Mouse (Mus musculus): ENCODE results near the gene Nprl2. TPM values are rescaled to one million over a fixed set of nuclear protein-coding genes. Genes with fewer than 3 reads are reported as not detected.
A peak's percentile ranks its signal among the peaks of the same experiment; 100 is the strongest.

The Nprl2 gene
- polyA plus RNA-seq, 1 experiment from 2014 or later, result 77.9 TPM

GRCm38 (mm10) chr9:107538711-107539110, 3.3 kb upstream of the Nprl2 start:
- ATAC-seq (ENCODE audit: low FRiP score), result no peak
- 94% methylated on average over 3 of the region's 3 CpGs for WGBS
- Histone ChIP-seq H3K4me3 (replicated peaks) (no peak overlapping the region), H3K4me1 (peaks cover 67% of the 10 kb centered on the region), H3K36me3 (peaks cover 32% of the 10 kb centered on the region), H3K27me3 (replicated peaks) (no peaks in the 10 kb centered on the region), H3K9me3 (replicated peaks) (no peaks in the 10 kb centered on the region), H3K4me2 (no peak overlapping the region), H3K9ac (replicated peaks) (no peak overlapping the region), H3K27ac (replicated peaks) (no peak overlapping the region)

- Histone ChIP-seq H3K36me3 (peaks cover 45% of the 10 kb centered on the region), H3K9ac (replicated peaks) (no peak overlapping the region), H3K27ac (replicated peaks) (no peak overlapping the region), H3K27me3 (replicated peaks) (no peaks in the 10 kb centered on the region), H3K4me1 (peaks cover 65% of the 10 kb centered on the region), H3K9me3 (replicated peaks) (no peaks in the 10 kb centered on the region), H3K4me3 (replicated peaks) (no peak overlapping the region), H3K4me2 (peak overlapping the region; percentile 80; the same call in 1 of the 2 replicates)
- 95% methylated on average over 8 of the region's 8 CpGs for WGBS
- ATAC-seq (ENCODE audit: low FRiP score), result no peak
Observed at GRCm38 (mm10) chr9:107539940-107540339, 2.1 kb upstream of the Nprl2 start.

GRCm38 (mm10) chr9:107540420-107540819, 1.6 kb upstream of the Nprl2 start:
- WGBS, result 72% methylated on average over 4 of the region's 4 CpGs
- peaks cover 45% of the 10 kb centered on the region for H3K36me3 ChIP-seq
- H3K9ac ChIP-seq (replicated peaks), result no peak overlapping the region
- peak overlapping the region; percentile 63 for H3K4me3 ChIP-seq (replicated peaks)
- ATAC-seq (ENCODE audit: low FRiP score), result no peak
- H3K9me3 ChIP-seq (replicated peaks), result no peaks in the 10 kb centered on the region
- peak overlapping the region; percentile 80 for H3K4me2 ChIP-seq
- H3K27ac ChIP-seq (replicated peaks), result no peak overlapping the region
- H3K4me1 ChIP-seq, result peaks cover 60% of the 10 kb centered on the region
- H3K27me3 ChIP-seq (replicated peaks), result no peaks in the 10 kb centered on the region

- H3K4me1 ChIP-seq, result peaks cover 57% of the 10 kb centered on the region
- peak overlapping the region; percentile 82; the same call in 1 of the 2 replicates for H3K27ac ChIP-seq (replicated peaks)
- peak overlapping the region; percentile 80 for H3K4me2 ChIP-seq
- peaks cover 45% of the 10 kb centered on the region for H3K36me3 ChIP-seq
- 33% methylated on average over 10 of the region's 10 CpGs for WGBS
- peak overlapping the region; percentile 63 for H3K4me3 ChIP-seq (replicated peaks)
- H3K9ac ChIP-seq (replicated peaks), result peak overlapping the region; percentile 57
- H3K9me3 ChIP-seq (replicated peaks), result no peaks in the 10 kb centered on the region
- no peak for ATAC-seq (ENCODE audit: low FRiP score)
- no peaks in the 10 kb centered on the region for H3K27me3 ChIP-seq (replicated peaks)
Observed at GRCm38 (mm10) chr9:107541005-107541404, 1.0 kb upstream of the Nprl2 start.

- peaks cover 57% of the 10 kb centered on the region for H3K4me1 ChIP-seq
Observed at GRCm38 (mm10) chr9:107542352-107542686, 293 bp downstream of the Nprl2 start.

GRCm38 (mm10) chr9:107542721-107543120, 695 bp downstream of the Nprl2 start:
- ATAC-seq (ENCODE audit: low FRiP score), result no peak
- H3K27ac ChIP-seq (replicated peaks), result no peak overlapping the region
- no peaks in the 10 kb centered on the region for H3K27me3 ChIP-seq (replicated peaks)
- H3K9me3 ChIP-seq (replicated peaks), result no peaks in the 10 kb centered on the region
- H3K36me3 ChIP-seq, result peaks cover 43% of the 10 kb centered on the region
- WGBS, result 47% methylated on average over 8 of the region's 8 CpGs
- peaks cover 57% of the 10 kb centered on the region for H3K4me1 ChIP-seq
- peak overlapping the region; percentile 57 for H3K9ac ChIP-seq (replicated peaks)
- peak overlapping the region; percentile 63 for H3K4me3 ChIP-seq (replicated peaks)
- H3K4me2 ChIP-seq, result peak overlapping the region; percentile 80

More at GRCm38 (mm10) chr9:107542352-107542686, 293 bp downstream of the Nprl2 start:
- peak overlapping the region; percentile 63 for H3K4me3 ChIP-seq (replicated peaks)
- H3K27me3 ChIP-seq (replicated peaks), result no peaks in the 10 kb centered on the region
- peak overlapping the region; percentile 80 for H3K4me2 ChIP-seq
- H3K27ac ChIP-seq (replicated peaks), result peak overlapping the region; percentile 82
- no peaks in the 10 kb centered on the region for H3K9me3 ChIP-seq (replicated peaks)
- 3% methylated on average over 11 of the region's 11 CpGs for WGBS
- peaks cover 45% of the 10 kb centered on the region for H3K36me3 ChIP-seq
- peak overlapping the region; percentile 57 for H3K9ac ChIP-seq (replicated peaks)
- peak; percentile 18; the same call in 1 of the 2 replicates for ATAC-seq (ENCODE audit: low FRiP score)

- H3K4me2 ChIP-seq, result peak overlapping the region; percentile 80
- no peak overlapping the region for H3K27ac ChIP-seq (replicated peaks)
- H3K27me3 ChIP-seq (replicated peaks), result peaks cover 3% of the 10 kb centered on the region; the same call in 1 of the 2 replicates
- no peak overlapping the region for H3K4me3 ChIP-seq (replicated peaks)
- 85% methylated on average over 11 of the region's 11 CpGs for WGBS
- ATAC-seq (ENCODE audit: low FRiP score), result no peak
- peaks cover 37% of the 10 kb centered on the region for H3K36me3 ChIP-seq
- no peak overlapping the region for H3K9ac ChIP-seq (replicated peaks)
- H3K4me1 ChIP-seq, result peaks cover 52% of the 10 kb centered on the region
- H3K9me3 ChIP-seq (replicated peaks), result no peaks in the 10 kb centered on the region
Observed at GRCm38 (mm10) chr9:107543299-107543698, 1.3 kb downstream of the Nprl2 start.

- Histone ChIP-seq H3K4me2 (no peak overlapping the region), H3K36me3 (peaks cover 27% of the 10 kb centered on the region), H3K27me3 (replicated peaks) (peaks cover 12% of the 10 kb centered on the region; the same call in 1 of the 2 replicates), H3K9ac (replicated peaks) (no peak overlapping the region), H3K27ac (replicated peaks) (no peak overlapping the region), H3K9me3 (replicated peaks) (no peaks in the 10 kb centered on the region), H3K4me3 (replicated peaks) (no peak overlapping the region), H3K4me1 (peaks cover 50% of the 10 kb centered on the region)
- WGBS, result 97% methylated on average over 17 of the region's 17 CpGs
- no peak for ATAC-seq (ENCODE audit: low FRiP score)
Observed at GRCm38 (mm10) chr9:107544196-107544700, 2.2 kb downstream of the Nprl2 start.

GRCm38 (mm10) chr9:107544729-107545128, 2.7 kb downstream of the Nprl2 start:
- H3K36me3 ChIP-seq, result peaks cover 22% of the 10 kb centered on the region
- no peak overlapping the region for H3K4me2 ChIP-seq
- no peak overlapping the region for H3K4me3 ChIP-seq (replicated peaks)
- H3K4me1 ChIP-seq, result peaks cover 50% of the 10 kb centered on the region
- no peak for ATAC-seq (ENCODE audit: low FRiP score)
- H3K9ac ChIP-seq (replicated peaks), result no peak overlapping the region
- H3K27me3 ChIP-seq (replicated peaks), result peaks cover 16% of the 10 kb centered on the region
- WGBS, result 94% methylated on average over 12 of the region's 12 CpGs
- H3K9me3 ChIP-seq (replicated peaks), result no peaks in the 10 kb centered on the region
- no peak overlapping the region for H3K27ac ChIP-seq (replicated peaks)

- H3K27me3 ChIP-seq (replicated peaks), result peaks cover 20% of the 10 kb centered on the region
- peaks cover 18% of the 10 kb centered on the region for H3K36me3 ChIP-seq
- H3K9me3 ChIP-seq (replicated peaks), result no peaks in the 10 kb centered on the region
- 90% methylated on average over 10 of the region's 10 CpGs for WGBS
- H3K27ac ChIP-seq (replicated peaks), result no peak overlapping the region
- no peak overlapping the region for H3K9ac ChIP-seq (replicated peaks)
- no peak overlapping the region for H3K4me3 ChIP-seq (replicated peaks)
- peaks cover 46% of the 10 kb centered on the region for H3K4me1 ChIP-seq
- H3K4me2 ChIP-seq, result no peak overlapping the region
- no peak for ATAC-seq (ENCODE audit: low FRiP score)
Observed at GRCm38 (mm10) chr9:107545199-107545598, 3.2 kb downstream of the Nprl2 start.

GRCm38 (mm10) chr9:107545602-107546001, 3.6 kb downstream of the Nprl2 start:
- WGBS, result 12% methylated on average over 3 of the region's 3 CpGs
- no peak overlapping the region for H3K9ac ChIP-seq (replicated peaks)

GRCm38 (mm10) chr9:107547026-107547425, 5.0 kb downstream of the Nprl2 start, which contains the start of gene Zmynd10:
Gene Zmynd10 (plus strand): TSS chr9:107547298.
- Histone ChIP-seq H3K27ac (replicated peaks) (peak within 1 kb of the TSS; percentile 64), H3K36me3 (peaks cover 17% of the 10 kb centered on the region), H3K4me1 (peaks cover 48% of the 10 kb centered on the region), H3K4me3 (replicated peaks) (peak within 1 kb of the TSS; percentile 26), H3K9me3 (replicated peaks) (no peaks in the 10 kb centered on the region), H3K4me2 (peak within 1 kb of the TSS; percentile 56), H3K9ac (replicated peaks) (peak within 1 kb of the TSS; percentile 20; the same call in 1 of the 2 replicates), H3K27me3 (replicated peaks) (peaks cover 39% of the 10 kb centered on the region)
- peak; percentile 48 for ATAC-seq (ENCODE audit: low FRiP score)
- 3% methylated on average over 20 of the region's 20 CpGs for WGBS

More at GRCm38 (mm10) chr9:107545602-107546001, 3.6 kb downstream of the Nprl2 start:
- peaks cover 17% of the 10 kb centered on the region for H3K36me3 ChIP-seq
- H3K4me3 ChIP-seq (replicated peaks), result no peak overlapping the region
- H3K4me1 ChIP-seq, result peaks cover 42% of the 10 kb centered on the region
- H3K27me3 ChIP-seq (replicated peaks), result peaks cover 24% of the 10 kb centered on the region
- no peak overlapping the region for H3K4me2 ChIP-seq
- H3K9me3 ChIP-seq (replicated peaks), result no peaks in the 10 kb centered on the region
- H3K27ac ChIP-seq (replicated peaks), result no peak overlapping the region
- no peak for ATAC-seq (ENCODE audit: low FRiP score)

Data from neural tube, embryonic 15.5 days (tissue).